Mouse (Mus musculus) gastrocnemius, postnatal 14 days (tissue): ENCODE results near the gene Tob2. TPM values are rescaled to one million over a fixed set of nuclear protein-coding genes. Genes with fewer than 3 reads are reported as not detected.

Experiments
- DNase-seq: peaks from one replicate; pipeline ENCODE4 v3.0.0; 2021; ENCODE audit warnings: mixed read lengths
- intact Hi-C: fragments of 180-260 bp; cut with DNase I; formaldehyde crosslinking; loops from one replicate; pipeline ENCODE4 v1.15.1; 2025; ENCODE audit warnings: low total_unique reads
- long read RNA-seq, 2 experiments: library from polyadenylated mRNA; stranded (forward); transcript quantifications; one replicate each; pipeline ENCODE4 v2.0.0; 2021
- total RNA-seq, 2 experiments: library from RNA; stranded (reverse); gene quantifications; 2 replicates each; pipeline ENCODE4 v1.2.3; 2021

Gene Tob2
- 100 to 1,000 TPM in 1 of 2 experiments, 10 to 100 TPM in 1; 44.8 to 106 TPM for total RNA-seq
- long read RNA-seq, experiment 1, full-length matches to known transcripts = 20 of 44 reads
- long read RNA-seq, experiment 1, partial matches to known transcripts = 0 of 44 reads
- long read RNA-seq, experiment 1, other reads (novel, unspliced or antisense) = 24 of 44 reads
- long read RNA-seq, experiment 2, full-length matches to known transcripts = 27 of 61 reads
- long read RNA-seq, experiment 2, partial matches to known transcripts = 0 of 61 reads
- long read RNA-seq, experiment 2, other reads (novel, unspliced or antisense) = 34 of 61 reads

- intact Hi-C loops = no loop called here
- peak; percentile 73 for DNase-seq
Observed at GRCm38 (mm10) chr15:81858517-81859329, at the start of gene Tob2. TSS of gene Tob2 (minus strand) at chr15:81858796.

- intact Hi-C loops = no loop called here
- no peak for DNase-seq
Observed at GRCm38 (mm10) chr15:81907953-81908352, 49.4 kb upstream of the Tob2 start.

GRCm38 (mm10) chr15:81904939-81905338 is 46.3 kb upstream of the Tob2 start:
- peak; percentile 61 for DNase-seq
- intact Hi-C loops = loop anchor here (5.0 kb wide), 1 partner anchor 73 kb away; no protein-coding TSS in a partner anchor

- DNase-seq = peak; percentile 29
- intact Hi-C loops = no loop called here
Observed at GRCm38 (mm10) chr15:81898751-81899150, 40.2 kb upstream of the Tob2 start.

DNA sequence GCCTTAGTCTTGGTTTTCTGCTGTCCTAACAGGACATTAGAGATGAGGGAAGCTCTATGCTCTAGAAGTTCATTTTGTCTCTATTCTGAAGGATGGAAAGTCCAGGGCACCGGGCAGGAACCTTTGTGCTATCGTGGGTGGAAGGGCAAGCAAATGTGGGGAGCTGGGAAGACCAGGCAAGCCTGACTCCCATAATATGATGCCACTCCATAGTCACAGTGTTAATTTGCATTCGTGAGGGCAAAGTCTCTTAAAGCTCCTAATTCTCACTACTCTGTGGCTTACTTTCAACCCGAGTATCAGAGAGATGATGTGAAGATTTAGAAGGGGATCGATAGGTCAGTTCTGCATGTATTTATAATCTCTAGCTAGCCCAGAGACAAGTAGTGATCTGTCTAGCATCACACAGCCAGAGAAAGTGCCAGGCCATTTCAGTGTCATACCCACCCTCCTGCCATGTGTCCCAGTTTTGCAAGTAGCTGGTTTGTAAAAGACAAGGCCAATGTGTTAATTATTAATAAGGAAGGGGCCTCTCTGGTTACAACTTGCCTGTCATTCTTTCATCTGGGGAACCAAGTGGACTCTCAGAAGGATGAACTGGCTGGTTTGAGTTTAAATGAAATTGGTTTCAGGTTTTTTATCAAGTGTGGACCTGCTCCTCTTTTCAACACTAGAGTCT is 39.1 kb upstream of the Tob2 start:
- intact Hi-C loops = no loop called here
- no peak for DNase-seq

- intact Hi-C loops = no loop called here
- DNase-seq = no peak
Observed at GRCm38 (mm10) chr15:81896407-81896806, 37.8 kb upstream of the Tob2 start.

- intact Hi-C loops = no loop called here
- DNase-seq = no peak
Observed at GRCm38 (mm10) chr15:81894002-81894401, 35.4 kb upstream of the Tob2 start.

DNA sequence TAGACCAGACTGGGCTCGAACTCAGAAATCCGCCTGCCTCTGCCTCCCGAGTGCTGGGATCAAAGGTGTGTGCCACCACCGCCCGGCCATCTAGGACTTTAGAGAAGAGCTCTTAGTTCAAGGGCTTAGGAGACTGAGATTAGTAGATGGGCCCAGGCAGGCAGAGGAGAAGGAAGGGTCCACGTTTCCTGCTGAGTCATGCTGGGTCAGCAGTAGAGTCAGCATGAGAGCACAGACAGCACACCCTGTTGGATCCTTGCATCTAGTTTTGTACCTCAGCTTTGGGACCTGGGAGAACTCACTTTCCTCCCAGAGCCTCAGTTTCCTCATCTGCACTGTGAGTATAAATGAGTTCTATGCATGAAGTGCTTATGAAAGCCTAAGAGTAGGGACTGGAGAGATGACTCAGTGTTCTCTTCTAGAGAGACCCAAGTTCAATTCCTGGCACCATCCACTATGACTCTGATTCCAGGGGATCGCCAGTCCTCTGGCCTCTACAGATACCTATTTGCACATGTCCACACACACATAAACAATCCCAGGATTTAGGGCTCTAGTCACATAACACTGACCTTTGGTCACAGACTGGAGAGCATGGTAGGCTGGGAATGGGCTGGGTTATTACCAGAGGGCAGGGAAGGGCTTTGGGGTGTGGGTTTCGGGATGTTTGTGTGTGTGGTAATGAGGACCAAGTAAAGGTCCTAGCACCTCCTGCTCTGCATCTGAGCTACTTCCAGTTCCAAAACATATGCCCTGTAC is 33.4 kb upstream of the Tob2 start:
- DNase-seq = no peak
- intact Hi-C loops = no loop called here

DNA sequence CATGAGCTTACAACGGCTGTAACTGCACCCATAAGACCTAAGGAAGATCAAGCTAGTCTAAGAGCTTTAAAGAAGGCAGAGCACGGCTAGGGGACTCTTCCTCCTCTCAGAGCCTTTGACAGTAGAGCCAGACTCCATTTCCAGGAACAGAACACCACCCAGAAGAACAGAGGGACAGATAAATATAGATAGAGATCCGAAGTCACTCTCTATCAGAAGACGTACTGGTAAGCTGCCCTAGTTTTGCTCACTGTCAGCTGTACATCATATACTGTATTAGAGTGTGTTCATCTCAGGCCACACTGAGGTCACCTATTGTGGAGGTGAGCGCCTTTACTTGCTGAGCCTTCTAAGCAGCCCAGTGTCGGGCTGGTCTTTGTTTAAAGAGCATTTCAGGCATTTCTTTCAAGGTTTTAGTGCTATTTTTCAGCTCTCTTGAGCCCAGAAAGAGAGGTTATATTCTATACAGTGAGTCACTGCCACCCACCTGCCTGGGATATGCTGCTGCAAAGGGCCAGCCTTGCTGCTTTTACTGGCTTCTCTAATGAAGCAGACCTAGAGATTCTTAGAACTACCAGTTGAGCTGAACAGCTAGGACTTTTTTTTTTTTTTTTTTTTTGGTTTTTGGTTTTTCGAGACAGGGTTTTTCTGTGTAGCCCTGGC is 32.7 kb upstream of the Tob2 start:
- intact Hi-C loops = no loop called here
- DNase-seq = no peak

DNA sequence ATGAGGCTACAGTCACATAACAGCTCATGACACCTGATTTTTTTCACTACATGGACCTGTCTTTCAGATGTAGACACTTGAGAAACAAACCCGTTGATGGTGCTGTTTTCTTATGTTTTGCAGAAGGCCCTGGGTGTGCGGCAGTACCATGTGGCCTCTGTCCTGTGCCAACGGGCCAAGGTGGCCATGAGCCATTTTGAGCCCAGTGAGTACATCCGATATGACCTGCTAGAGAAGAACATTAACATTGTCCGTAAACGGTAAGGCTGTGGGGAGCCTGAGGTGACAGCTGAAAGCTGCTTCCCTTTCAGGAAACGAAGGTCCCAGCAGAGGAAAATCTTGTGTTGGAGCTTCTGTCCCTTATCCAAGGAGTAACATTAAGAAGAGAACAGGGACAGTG is 30.6 kb upstream of the Tob2 start:
- peak; percentile 24 for DNase-seq
- intact Hi-C loops = no loop called here

DNA sequence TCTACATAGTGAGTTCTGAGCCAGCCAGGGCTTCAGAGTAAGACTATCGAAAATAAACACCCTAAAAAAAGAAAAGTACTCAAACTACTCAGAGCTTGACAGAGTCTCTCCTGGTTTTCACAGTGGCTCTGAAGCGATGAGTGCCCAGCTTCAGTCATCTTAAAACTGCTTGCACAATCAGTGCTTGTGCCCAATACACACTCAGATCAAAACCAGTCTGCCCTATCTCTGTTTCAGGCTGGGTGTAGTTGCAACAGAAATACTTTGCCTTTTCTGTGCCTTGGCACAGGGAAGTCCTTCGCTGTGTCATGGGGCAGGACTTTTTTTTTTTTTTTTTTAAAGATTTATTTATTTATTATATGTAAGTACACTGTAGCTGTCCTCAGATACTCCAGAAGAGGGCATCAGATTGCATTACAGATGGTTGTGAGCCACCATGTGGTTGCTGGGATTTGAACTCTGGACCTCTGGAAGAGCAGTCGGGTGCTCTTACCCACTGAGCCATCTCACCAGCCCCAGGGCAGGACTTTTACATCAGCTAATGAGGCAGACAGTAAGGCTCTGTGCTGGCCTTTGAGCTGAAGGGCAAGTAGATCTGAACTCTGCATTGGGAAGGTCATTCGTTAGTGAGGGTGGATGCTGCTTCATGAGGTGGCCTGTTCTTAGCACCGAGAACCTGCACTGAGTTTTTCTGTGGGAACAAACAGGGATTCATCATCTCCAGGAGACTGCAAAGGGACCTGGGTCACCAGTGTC is 28.4 kb upstream of the Tob2 start:
- DNase-seq = no peak
- intact Hi-C loops = no loop called here

DNA sequence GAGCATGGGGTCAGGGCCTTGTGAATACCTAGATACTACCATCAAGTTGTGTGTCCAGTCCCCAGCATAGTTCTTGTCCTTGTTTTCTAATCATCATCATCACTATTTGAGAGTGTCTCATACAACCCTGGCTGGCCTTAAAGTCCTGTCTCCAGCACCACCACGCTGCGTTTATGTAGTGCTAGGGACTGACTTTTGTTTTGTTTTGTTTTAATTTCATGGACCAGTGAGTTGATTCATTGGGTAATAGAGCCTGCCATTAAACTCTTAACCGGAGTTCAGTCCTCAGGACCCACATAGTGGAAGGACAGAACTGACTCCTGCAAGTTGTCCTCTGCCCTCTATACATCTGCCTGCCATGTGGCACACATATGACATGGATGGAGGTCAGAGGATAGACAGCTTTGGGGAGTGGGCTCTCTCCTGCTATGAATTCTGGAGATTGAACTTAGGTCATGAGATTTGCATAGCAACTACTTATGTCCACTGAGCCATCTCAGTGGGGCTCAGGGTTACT is 26.9 kb upstream of the Tob2 start:
- intact Hi-C loops = no loop called here
- DNase-seq = no peak

DNA sequence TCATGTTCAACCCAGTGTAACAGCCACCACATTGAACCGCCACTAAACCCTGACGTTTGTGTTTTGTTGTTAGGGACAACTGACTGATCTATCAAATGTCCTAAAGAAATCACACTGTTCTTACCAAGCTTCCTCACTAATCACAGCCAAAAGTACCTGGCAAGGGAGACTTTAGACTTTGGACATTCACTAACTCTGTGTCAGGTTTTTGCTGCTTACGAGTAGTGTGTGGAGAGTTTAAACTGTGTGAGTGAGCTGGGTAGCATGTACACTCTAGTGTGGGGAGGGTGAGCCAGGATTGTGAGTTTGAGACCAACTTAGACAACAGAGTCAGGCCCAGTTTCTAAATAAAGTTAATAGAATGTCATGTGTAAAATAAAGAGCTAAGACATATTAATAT is 23.8 kb upstream of the Tob2 start:
- DNase-seq = no peak
- intact Hi-C loops = no loop called here

DNA sequence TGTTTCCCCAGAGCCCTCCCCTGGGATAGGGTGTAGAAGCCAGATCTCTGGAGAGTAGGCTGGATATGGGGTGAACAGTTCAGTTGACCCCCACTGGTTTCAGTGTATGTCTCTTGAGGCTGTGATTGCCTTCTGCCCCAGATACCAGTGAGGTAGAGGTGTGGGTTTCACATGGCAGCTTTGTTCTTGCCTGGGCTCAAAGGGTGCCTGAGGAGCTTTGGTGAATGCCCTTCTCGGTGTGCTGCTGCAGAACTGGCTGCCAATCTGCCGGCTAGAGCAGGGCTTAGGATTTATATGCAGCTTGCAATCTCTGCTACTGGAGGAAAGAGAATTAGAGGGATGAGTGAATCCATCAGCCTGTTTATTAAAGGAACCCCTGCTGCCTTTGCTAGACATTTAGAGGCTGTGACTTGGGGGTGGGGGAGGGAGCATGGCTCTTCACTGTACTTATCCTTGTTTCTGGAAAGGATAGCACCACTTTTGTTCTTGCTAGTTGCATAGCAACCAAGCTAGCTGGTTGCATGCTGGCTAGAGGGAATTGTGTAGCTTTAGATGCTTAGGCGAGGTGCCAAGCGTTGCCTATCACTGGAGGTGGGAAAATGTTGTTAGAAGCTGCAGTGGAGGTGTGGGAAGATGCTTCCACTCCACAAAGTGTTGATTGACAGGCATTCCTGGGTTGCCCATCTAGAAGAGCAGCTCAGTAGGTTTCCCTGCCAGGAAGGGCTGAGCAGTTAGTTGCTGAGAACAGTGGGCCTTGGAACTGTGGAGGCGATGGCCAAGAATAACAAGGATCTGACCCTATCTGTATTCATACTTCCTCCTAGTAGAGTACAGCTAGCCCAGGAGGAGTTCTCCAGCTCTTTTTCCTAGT is 21.2 kb upstream of the Tob2 start:
- DNase-seq = no peak
- intact Hi-C loops = no loop called here

DNA sequence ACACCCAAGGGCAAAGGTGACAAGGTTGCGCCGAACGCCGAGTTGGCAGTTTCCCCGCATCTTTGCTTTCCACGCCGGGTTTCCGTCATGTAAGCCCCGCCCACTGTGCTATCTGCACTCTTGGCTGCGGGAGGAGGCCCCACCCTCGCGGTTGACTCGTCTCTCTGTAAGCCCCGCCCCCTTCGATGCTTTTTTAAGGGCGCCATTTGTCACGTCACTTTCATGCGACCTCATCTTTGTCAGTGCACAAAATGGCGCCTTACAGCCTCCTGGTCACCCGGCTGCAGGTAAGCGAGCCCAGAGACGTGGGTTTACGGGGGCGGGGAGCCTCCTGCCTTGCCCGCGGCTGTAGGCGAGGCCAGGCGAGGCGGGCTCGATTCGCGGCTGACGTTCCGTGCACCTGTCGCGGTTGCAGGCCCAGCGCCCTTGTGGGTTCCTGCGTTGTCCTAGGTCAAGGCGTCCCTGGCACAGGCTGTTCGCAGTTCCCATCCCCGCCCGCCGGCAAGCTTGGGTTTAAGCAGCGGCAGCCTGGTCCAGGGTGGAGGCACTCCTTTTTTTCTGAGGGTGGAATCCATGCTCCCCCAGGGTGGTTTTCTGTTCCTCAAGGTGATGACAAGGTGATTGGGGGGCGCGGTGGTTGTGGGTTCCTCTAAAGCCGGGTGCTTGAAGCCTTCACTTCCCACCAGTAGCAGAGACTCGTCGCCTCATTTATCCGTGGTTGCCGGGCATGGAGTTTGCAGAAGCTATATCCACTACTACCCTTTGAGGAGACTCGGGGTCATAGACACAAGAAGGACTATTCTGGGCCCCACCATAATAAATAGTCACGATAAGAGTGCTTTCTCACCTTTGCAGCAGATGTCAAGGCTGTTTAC is 13.9 kb upstream of the Tob2 start, which contains the start of gene Aco2:
Gene Aco2, plus strand, starts transcription at position 48 of the 875 bp plus-strand sequence.
- DNase-seq = peak; percentile 99
- intact Hi-C loops = no loop called here

DNA sequence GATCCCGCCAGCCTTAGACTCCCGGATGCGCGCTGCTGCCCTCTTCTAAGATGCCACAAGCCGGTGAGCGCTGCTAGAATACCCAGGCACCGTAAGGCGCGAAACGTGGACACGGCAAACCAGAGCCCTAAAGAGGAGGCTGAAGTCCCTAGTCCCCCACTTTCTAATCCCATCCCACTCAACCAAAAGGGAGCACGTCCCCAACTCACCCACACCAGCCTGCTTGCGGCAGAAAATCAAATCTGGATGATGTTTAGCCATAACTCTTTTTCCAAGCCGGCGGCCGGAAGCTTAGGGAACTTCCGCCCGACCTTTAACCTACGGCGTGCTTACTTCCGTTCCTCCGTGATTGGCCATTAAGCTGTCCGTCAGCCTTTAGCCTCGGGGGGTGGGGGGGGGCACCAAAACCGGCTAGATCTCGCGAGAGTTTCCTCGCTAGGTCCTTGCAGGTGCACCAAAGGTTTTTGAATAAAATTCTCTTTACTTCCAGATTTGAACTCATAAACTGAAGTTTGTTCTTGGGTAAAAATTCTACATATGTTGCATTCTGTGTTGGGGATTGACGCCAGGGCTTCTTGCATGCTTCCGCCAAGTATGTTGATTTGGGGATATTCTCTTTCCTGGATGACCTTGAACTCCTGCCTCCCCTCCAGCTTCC is 13.1 kb upstream of the Tob2 start, which contains the start of gene Phf5a:
Gene Phf5a, minus strand, starts transcription at position 308 of the 658 bp plus-strand sequence.
- DNase-seq = peak; percentile 84
- intact Hi-C loops = no loop called here
